Mouse (Mus musculus) intestine, postnatal 0 days (tissue): Measurements from ENCODE around the gene Trim11. TPM values are rescaled to one million over a fixed set of nuclear protein-coding genes. Genes with fewer than 3 reads are reported as not detected.

Experiments used
- ATAC-seq: fragments of 200-750 bp; cut with Nextera tagmentation; 2 replicates; pipeline ENCODE4 v1.8.0; 2017; ENCODE audit warnings: mild to moderate bottlenecking, moderate TSS enrichment, moderate library complexity
- H3K27ac ChIP-seq: fragments of 300-500 bp; sonication (generic); 2 replicates; pipeline ENCODE4 v1.5.1; 2014; ENCODE audit warnings: mild to moderate bottlenecking, low read depth, low read length, moderate library complexity
- H3K27me3 ChIP-seq: fragments of 300-500 bp; sonication (generic); replicated peaks from 2 replicates; pipeline ENCODE4 v1.6.1; 2014; ENCODE audit warnings: low read length, mixed read lengths; ENCODE audit not compliant: control insufficient read depth, insufficient read depth
- H3K36me3 ChIP-seq: fragments of 300-500 bp; sonication (generic); 2 replicates; pipeline ENCODE4 v1.6.1; 2014; ENCODE audit warnings: mild to moderate bottlenecking, moderate library complexity; ENCODE audit not compliant: control insufficient read depth, insufficient read depth
- H3K4me1 ChIP-seq: fragments of 300-500 bp; sonication (generic); replicated peaks from 2 replicates; pipeline ENCODE4 v1.6.1; 2014; ENCODE audit warnings: antibody characterized with exemption, low read length, mixed read lengths; ENCODE audit not compliant: control insufficient read depth, insufficient read depth
- H3K4me2 ChIP-seq: fragments of 300-500 bp; sonication (generic); replicated peaks from 2 replicates; pipeline ENCODE4 v1.6.1; 2014; ENCODE audit warnings: low read depth, mild to moderate bottlenecking, moderate library complexity
- H3K4me3 ChIP-seq: fragments of 300-500 bp; sonication (generic); 2 replicates; pipeline ENCODE4 v1.5.1; 2014; ENCODE audit warnings: low read depth, low read length
- H3K9ac ChIP-seq: fragments of 300-500 bp; sonication (generic); 2 replicates; pipeline ENCODE4 v1.6.1; 2014; ENCODE audit warnings: mild to moderate bottlenecking, low read depth, low read length
- H3K9me3 ChIP-seq: fragments of 300-500 bp; sonication (generic); 2 replicates; pipeline ENCODE4 v1.6.1; 2016; ENCODE audit warnings: mixed run types; ENCODE audit not compliant: control insufficient read depth
- CTCF ChIP-seq: sonication (generic); IDR thresholded peaks from 2 replicates; pipeline ENCODE4 v1.5.1; 2016; ENCODE audit warnings: low read depth, mild to moderate bottlenecking, control low read depth, antibody characterized with exemption, moderate library complexity
- WGBS: fragments of 180-500 bp; shearing (Covaris S2); extraction: QIAGEN DNeasy Blood & Tissue Kit; methylation state at CpG from one replicate; pipeline ENCODE4 v1.1.7; 2014; 5-methylcytosine and 5-hydroxymethylcytosine counted together
- polyA plus RNA-seq: library from polyadenylated mRNA; unstranded; fragments of >200 nt; fragmentation: Nextera tagmentation; extraction: Ambion mirVana; gene quantifications from 2 replicates; pipeline ENCODE4 v1.2.1, GENCODE M21; 2015

The Trim11 gene
- polyA plus RNA-seq, 1 experiment from 2014 or later, result 8.9 TPM

- Histone ChIP-seq H3K27ac (no peak overlapping the region), H3K9ac (no peak overlapping the region), H3K4me1 (peaks cover 8% of the 10 kb centered on the region; the same call in 1 of the 2 replicates), H3K36me3 (peaks cover 8% of the 10 kb centered on the region; the same call in 1 of the 2 replicates), H3K27me3 (peaks cover 8% of the 10 kb centered on the region), H3K4me3 (peak overlapping the region; percentile 43), H3K9me3 (no peaks in the 10 kb centered on the region), H3K4me2 (peak overlapping the region; percentile 76)
- no peak for ATAC-seq
- TF ChIP-seq CTCF, result no peak
- WGBS, result 35% methylated on average over 15 of the region's 15 CpGs
Observed at GRCm38 (mm10) chr11:58959186-58959825, 18.6 kb upstream of the Trim11 start.

GRCm38 (mm10) chr11:58959921-58960465, 17.9 kb upstream of the Trim11 start:
- Histone ChIP-seq H3K4me3 (peak overlapping the region; percentile 43), H3K27me3 (peaks cover 8% of the 10 kb centered on the region), H3K4me1 (peaks cover 8% of the 10 kb centered on the region; the same call in 1 of the 2 replicates), H3K27ac (no peak overlapping the region), H3K9ac (no peak overlapping the region), H3K4me2 (peak overlapping the region; percentile 76), H3K9me3 (no peaks in the 10 kb centered on the region), H3K36me3 (peaks cover 8% of the 10 kb centered on the region; the same call in 1 of the 2 replicates)
- TF ChIP-seq CTCF, result peak; percentile 60
- WGBS, result 2% methylated on average over 40 of the region's 40 CpGs
- peak; percentile 73 for ATAC-seq

DNA sequence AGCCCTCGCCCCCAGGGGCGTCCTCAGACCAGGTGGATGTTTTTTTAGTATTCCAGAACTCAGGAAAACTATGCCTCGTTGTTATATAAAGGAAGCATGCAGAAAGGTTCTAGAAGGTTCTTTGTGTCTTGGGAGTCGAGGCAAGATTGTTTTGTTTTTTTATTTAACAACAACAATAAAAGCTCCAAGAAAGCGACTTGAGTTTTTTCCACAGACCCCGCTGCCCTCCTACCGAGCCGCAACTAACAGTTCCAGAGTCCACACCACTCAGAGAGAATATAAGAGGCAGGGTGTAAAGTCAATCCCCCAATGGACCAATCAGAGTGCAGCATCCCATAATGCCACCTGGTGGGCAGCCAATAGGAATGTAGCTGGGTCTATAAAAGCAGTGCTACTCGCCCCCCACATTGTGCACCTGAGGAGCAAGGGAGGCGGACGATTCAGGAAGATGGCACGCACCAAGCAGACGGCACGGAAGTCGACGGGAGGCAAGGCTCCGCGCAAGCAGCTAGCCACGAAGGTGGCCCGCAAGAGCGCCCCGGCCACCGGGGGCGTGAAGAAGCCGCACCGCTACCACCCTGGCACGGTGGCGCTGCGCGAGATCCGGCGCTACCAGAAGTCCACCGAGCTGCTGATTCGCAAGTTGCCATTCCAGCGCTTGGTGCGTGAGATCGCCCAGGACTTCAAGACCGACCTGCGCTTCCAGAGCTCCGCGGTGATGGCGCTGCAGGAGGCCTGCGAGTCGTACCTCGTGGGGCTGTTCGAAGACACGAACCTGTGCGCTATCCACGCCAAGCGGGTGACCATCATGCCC, 16.3 kb upstream of the Trim11 start:
- H3K4me3 ChIP-seq, result no peak overlapping the region
- no peak overlapping the region for H3K9ac ChIP-seq
- no peak overlapping the region for H3K4me2 ChIP-seq
- no peaks in the 10 kb centered on the region for H3K9me3 ChIP-seq
- 0 out of 2 replicates have a peak, but pooled peaks have one; percentile 9 for TF ChIP-seq CTCF
- H3K27ac ChIP-seq, result no peak overlapping the region
- no peak for ATAC-seq
- 60% methylated on average over 50 of the region's 50 CpGs for WGBS
- H3K27me3 ChIP-seq, result peaks cover 8% of the 10 kb centered on the region
- H3K4me1 ChIP-seq, result peaks cover 2% of the 10 kb centered on the region; the same call in 1 of the 2 replicates
- peaks cover 8% of the 10 kb centered on the region; the same call in 1 of the 2 replicates for H3K36me3 ChIP-seq

DNA sequence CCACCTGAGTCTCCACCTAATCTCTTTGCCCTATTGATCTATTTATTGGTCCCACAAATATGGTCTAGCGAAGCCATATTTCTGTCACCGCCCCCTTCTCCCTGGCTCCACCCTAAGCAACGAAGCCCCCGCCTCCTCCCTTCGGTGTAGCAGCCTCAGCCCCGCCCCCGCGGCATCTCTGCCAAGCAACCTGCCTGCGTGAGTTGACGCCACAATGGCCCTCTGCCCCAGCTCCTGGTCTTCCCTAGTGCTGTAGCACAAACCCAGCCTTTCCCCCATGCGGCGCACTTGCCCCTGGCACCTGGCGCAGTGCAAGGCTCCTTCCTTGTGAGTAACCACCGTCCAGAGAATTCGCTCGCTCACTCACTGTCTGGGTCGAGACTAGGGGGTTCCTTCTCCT, 14.3 kb upstream of the Trim11 start:
- no peak; the same call in 1 of the 2 replicates for ATAC-seq
- peaks cover 8% of the 10 kb centered on the region for H3K27me3 ChIP-seq
- 28% methylated on average over 17 of the region's 17 CpGs for WGBS
- no peaks in the 10 kb centered on the region for H3K9me3 ChIP-seq
- no peaks in the 10 kb centered on the region for H3K4me1 ChIP-seq
- TF ChIP-seq CTCF, result no peak
- no peak overlapping the region for H3K27ac ChIP-seq
- H3K4me2 ChIP-seq, result no peak overlapping the region
- no peak overlapping the region for H3K4me3 ChIP-seq
- H3K9ac ChIP-seq, result no peak overlapping the region
- H3K36me3 ChIP-seq, result no peaks in the 10 kb centered on the region

DNA sequence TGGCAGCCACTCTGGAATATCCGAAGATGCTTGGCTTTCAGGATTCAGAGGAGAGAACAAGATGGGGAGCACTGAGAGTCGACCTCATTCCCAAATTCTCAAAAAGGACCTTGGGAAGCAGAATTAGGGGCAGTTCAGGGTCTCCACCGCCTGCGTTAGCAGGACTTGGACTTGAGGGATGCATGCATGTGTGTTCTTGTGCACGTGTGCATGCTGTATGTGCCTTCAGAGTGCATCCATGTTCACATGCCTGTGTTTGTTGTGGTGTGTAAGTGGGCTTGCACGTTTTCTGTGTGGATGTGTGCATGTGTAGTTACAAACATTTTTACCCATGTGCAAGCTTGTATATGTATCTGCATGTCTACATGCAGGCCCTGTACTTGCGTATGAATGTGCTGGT, 13.7 kb upstream of the Trim11 start:
- H3K36me3 ChIP-seq, result no peaks in the 10 kb centered on the region
- no peaks in the 10 kb centered on the region for H3K9me3 ChIP-seq
- TF ChIP-seq CTCF, result no peak
- peaks cover 8% of the 10 kb centered on the region for H3K27me3 ChIP-seq
- no peak overlapping the region for H3K4me2 ChIP-seq
- ATAC-seq, result no peak
- H3K9ac ChIP-seq, result no peak overlapping the region
- H3K4me1 ChIP-seq, result 0 out of 2 replicates have a peak, but pooled peaks cover 2% of the 10 kb centered on the region
- H3K27ac ChIP-seq, result no peak overlapping the region
- WGBS, result 90% methylated on average over 7 of the region's 7 CpGs
- H3K4me3 ChIP-seq, result no peak overlapping the region
